Mouse (Mus musculus): Measurements from ENCODE around the gene Cldn7.
A peak's percentile ranks its signal among the peaks of the same experiment; 100 is the strongest.
"Not testable (repeated sequence)": the region's sequence is repeated elsewhere in the genome, so short reads cannot be mapped to it uniquely, and the experiment has no call there.

Cldn7 gene

DNA sequence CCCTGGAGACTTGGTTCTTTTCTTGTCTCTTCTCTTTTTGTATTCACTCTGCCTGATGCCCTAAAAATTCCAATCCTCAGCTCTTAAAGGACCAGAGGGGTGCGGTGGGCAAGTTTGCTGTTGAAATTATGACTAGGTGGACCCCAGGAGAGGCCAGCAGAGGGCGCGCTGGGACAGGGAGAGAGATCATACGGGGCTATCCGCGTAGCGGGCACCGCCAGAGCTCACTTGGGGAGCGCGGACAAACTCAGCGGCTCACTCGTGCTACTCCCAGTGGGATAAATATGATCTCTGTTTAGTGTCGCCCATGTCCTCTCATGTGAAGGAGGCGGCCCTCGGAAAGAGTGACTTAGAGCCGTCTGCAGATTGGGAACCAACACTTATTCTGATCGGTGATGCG lies 30.4 kb upstream of the Cldn7 start:
- DNase-seq (ENCODE audit: low spot score), result no peak

DNA sequence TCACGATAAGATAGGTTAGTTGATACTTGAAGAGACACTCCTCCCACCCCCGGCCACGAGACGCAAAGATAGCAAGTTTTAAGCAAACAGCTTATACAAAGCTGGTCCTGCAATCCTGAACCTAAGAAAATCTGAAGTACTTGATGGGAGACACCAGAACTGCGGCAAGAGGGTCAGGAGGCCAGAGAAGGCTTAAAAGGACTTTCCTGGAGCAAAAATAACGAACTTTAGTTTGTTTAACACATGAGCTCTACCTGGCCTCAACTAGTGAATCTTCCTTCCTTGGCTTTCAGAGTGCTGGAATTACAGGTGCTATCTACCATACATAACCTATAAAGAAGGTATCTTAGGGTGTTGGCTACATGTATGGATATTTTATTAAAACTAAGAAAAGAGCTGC lies 29.9 kb upstream of the Cldn7 start:
- DNase-seq (ENCODE audit: low spot score), result no peak

DNA sequence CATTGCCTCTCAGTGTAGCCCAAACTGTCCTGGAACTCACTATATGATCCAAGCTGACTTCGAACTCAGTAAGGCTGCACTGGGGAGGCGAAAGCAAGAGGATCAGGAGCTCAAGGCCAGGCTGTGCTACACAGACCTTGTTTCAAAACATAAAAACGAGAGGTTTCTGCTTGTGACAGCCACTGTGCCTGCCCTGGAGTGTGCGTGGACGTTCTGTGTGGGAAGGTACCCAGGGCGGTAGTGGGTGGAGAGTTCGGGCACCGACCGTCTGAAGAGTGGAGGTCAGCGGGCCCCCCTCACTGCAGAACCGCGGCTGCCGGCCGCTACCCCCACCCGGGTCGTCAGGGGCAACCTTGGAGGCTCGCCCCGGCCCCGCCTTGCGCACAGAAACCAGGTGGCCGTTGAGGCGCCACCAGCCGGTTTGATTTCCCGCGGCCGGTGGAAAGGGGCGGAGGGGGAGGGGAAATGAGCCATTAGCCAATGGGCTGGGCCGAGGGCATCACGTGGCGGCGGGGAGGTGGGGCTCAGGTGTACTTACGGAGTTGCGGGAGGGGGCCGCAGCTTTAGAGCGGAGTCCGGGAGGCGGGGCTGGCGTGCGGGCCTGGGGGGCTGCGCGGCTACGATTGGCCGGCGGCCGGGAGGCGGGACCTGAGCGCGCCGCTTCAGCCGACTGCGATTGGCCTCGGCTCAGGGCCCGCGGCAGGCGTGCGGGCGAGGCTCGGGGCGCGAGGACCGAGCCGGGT lies 29.3 kb upstream of the Cldn7 start, which contains the start of gene Ybx2:
TSS of gene Ybx2 (plus strand) at position 660 of the 743 bp plus-strand sequence.
- peak; percentile 73 for DNase-seq (ENCODE audit: low spot score)

DNA sequence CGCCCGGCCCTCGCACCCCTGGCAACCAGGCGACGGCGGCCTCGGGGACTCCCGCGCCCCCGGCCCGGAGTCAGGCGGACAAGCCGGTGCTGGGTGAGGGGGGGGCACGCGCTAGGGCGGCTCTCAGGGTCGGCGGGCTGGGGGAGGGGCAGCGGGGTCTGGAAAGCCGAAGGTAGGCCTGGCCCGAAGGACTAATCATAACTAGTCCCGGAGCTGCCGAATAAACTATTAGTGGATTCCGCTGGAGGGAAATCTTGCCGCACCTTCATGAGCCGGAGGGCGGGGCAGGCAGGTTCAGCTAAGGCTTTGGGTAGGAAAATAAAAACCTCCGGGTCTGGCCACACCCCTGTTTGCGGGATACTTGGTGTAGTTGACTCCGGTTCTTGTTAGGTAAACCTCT lies 28.4 kb upstream of the Cldn7 start:
- DNase-seq (ENCODE audit: low spot score), result no peak

DNA sequence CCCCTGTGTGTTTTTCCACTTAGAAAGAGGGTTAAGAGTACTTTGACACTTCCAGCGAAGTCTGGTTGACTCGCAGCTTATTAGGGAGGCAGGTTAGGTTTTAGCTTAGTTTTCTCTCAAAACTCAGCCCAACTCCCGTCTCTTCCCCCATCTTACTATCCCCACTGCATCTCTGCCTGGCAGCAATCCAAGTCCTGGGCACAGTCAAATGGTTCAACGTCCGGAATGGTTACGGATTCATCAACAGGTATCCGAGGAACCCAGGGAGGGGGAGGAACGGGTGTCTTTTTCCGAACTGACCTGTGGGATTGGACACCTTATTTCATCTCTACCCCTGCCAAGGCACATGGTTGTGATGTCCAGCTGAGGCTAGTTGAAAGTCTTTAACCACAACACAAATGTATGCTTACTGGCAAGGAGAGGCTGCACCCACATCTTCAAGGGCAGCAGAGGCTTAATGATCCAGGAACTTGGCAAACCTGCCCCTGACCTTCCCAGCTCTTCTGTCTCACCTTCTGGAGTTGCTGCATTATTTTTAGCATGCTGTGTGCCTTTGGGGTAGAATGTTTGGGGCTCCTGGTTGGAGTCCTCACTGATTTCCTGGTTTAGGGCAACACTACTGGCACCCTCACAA lies 27.7 kb upstream of the Cldn7 start:
- no peak for DNase-seq (ENCODE audit: low spot score)

DNA sequence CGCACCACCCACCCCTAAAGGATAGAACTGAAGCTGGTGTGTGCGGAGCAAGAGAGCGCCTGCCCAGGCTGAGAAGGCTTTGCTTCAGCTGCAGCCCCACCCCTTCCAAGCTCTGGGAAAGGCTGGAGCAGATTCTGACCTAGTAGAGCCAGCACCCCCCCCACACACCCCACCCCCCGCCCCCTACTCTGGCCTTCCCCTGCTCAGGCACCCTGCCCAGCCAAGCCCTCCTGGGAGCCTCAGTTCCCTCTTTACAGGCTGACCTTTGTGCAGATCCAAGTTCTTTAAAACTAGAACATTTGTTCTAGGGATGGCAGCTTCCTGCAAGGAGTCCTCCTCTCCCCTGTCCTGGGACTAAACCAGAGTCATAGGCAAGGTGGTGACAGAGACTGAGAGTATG lies 27.2 kb upstream of the Cldn7 start:
- no peak for DNase-seq (ENCODE audit: low spot score)

DNA sequence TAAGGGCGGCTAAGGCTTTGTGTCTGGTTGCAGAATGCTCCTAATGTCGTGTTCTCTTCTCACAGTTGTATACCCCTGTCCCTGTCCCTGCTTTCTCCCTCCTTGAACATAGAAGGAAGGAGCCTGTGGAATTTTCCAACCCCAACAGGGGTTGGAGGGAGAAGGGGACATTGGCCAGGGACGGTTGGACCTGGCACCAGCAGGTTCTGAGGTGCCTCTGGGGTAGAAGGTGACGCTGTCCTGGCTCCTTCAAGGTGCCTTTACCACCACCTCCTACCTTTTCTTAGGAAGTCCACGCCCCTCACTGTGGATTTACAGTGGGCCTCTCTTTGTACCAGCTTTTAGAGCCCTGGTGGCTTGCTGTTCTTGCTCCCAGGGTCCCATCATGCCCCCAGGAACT lies 26.7 kb upstream of the Cldn7 start:
- DNase-seq (ENCODE audit: low spot score), result no peak

DNA sequence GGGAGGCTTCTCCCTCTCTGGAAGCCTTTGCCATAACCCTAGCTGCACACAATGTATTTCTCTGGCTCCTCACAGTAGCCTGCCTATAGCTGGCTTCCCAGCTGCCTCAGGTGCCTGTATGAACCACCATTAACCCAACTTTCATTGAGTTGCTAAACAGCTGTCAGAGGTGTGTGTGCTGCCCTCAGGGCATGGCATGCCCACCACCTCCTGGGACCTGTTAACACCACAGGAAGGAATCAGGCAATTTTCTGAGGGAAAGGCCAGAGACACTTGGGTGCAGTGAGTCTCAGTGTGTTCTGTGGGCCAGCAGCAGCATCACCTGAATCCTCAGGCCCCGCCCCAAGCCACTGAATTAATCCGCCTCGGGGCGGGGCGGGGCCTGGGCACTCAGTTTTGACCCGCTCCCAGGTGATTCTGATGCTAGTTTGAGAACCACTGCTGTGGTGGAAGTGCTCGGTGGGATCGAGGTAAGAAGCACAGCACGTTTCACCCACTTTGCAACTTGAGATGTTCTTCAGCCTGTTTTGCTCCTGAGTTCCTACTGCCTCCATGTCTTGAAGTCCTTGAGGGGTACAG lies 26.1 kb upstream of the Cldn7 start:
- no peak for DNase-seq (ENCODE audit: low spot score)

DNA sequence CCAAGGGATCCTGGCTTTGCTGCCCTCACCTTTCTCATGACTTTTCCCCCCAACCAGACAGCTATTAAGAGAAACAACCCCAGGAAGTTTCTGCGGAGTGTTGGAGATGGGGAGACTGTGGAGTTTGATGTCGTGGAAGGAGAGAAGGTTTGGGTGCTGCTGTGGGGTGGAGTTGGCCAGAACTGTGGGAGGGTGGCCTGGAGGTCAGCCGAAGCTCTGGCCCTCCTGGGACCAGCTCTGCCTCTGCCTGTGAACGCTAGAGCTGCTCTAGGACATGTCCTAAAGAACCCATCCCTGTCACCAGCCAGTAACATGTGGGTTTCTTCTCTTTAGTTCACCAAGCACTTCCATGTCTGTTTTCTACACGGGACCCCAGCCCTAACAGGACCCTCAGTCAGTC lies 25.4 kb upstream of the Cldn7 start:
- DNase-seq (ENCODE audit: low spot score), result no peak

DNA sequence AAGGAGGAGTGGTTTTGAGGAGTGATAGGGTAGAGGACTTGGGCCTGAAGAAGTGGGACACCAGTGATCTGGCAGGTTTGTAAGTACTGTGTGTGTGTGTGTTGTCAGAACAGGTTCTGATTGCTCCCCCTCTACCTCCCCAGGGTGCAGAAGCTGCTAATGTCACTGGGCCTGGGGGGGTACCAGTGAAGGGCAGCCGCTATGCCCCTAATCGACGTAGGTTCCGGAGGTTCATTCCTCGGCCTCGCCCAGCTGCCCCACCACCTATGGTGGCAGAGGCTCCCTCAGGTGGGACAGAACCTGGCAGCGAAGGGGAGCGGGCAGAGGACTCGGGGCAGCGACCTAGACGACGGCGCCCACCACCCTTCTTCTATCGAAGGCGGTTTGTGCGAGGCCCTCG lies 24.8 kb upstream of the Cldn7 start:
- DNase-seq (ENCODE audit: low spot score), result no peak

DNA sequence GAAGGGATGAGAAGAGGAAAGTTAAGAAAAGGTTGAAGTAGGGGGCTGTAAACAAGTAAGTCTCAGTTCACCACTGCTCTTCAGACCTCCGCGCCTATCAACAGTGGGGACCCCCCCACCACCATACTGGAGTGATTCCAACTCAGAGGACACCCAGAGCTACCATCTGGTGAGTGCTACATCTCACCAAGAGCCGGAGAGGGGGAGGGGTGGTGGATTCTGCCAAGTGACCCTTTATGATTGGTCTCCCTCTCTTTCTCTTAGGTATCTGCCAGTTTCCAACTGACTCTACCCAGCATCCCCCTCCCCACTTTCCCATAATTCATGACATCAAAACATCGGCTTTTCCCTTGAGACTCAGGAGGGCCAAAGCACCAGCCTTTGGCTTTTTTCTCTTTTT lies 23.6 kb upstream of the Cldn7 start:
- DNase-seq (ENCODE audit: low spot score), result no peak

DNA sequence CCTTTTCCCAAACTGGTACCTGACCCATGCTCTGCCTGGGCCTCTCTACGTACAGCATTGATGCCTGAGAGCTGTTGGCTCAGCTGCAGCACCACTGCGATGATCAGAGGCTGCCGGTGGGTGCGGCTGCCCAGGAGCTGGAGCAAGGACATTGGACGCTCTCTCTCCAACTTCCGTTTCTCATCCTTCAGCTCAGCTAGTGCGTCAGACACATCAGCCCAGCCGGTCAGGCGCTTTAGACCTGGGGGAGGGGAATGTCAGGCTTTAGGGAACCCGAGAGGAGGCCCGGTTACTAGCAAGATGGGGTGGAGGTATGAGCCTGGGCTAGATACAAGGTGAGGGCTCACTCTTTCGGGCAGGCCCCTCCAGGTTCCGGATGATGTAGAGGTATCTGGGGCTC lies 19.4 kb upstream of the Cldn7 start:
- no peak for DNase-seq (ENCODE audit: low spot score)

DNA sequence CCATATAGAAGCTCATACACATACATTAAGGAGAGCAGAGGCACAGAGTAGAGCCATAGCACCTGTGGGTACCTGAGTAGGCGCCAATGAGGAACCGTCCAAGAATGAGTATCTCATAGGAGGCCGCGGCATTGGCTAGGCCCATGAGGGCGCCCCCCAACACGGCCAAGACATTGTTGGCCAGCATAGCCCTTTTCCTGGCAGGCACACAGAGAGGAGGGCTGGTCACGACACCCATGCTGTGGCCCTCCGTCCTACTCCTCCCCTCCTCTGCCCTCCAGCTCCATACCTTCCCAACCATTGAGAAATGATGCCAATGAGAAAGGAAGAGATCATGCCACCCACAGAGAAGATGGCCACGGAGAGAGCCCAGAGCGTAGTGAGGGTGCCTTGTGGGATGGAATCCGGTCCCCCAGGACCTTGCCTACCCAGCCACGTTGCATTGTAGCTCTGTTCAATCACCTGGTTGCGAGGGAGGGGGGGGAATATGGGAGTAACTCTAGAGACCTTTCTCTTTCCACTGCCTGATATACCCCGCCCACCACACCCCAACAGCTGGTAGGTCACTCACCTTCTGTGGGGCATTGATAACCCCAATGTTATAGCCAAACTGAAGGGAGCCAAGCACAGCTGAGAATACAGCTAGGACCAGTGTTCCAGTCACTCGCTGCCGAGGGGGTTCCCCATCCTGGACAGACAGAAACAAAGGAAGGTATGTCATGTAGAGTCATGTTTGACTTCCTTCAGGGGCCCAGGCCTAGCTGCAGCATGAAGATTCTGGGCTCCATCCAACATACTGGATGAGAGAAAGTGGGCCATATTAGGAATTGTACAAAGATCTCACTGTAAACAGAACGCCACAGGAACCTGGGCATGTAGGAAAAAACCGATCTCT lies 18.3 kb upstream of the Cldn7 start:
- DNase-seq (ENCODE audit: low spot score), result no peak

DNA sequence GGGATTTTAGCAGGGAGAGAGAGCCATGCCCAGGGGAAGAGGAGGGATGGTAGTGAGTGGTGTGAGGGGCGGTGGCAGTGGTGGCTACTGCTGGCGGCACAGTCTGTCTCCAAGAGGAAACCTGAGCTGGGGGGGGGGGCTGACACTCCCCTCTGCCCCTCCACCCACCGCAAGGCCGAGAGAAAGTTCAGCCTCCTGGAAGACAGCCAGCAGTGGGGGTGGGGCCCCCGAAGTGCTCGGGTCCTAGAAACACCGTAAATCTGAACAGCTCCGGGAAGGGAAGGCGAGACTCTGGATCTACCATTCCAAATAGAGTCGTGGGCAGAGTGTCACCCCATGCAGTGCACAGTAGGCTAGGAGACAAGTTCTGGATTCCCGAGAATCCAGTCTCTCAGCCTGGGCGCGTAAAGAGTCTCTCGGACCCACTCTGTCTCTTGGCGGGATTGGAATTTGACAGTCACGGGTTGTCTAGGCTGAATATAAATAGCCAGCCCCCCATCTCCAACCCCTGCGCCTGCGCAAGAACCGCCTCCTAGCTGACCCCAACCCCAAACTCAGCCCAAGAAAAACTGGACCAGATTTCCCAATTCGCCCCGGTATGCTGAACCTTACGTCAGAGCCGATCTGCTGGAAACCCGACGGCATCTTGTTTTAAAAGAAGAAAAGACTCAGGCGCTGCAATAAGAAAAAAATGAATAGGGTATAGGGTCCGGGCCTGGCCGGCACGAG lies 17.1 kb upstream of the Cldn7 start:
- DNase-seq (ENCODE audit: low spot score), result no peak

DNA sequence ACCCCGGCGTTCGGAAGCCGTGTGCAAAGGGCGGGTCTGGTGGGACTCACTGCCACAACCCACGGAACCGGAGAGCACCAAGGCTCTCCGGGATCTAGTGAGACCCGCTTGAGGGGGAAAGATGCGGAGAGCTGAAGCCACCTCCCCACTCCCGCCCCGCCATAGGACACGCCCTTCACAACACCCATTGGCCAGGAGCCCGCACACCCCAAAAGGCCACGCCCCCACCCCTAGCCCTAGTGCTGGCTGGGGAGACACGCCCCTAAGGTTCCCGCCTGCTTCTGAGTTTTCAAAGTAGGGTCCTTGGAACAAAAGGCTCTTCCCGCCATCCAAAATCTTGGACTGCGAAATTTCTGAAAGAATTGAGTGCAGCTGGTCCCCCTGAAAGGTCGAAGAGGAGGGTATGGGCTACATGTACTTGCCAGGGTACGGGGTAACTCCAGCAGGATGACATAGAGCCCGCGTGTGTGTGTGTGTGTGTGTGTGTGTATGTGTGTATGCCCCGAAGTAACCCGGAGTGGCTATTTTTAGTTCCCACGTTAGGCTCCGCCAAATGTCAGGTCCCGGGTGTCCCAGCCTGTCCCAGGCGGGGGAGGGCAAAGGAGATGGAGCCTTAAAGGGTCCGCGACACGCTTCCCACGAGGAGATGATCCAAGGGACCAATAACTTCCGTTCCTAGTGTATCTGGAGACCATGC lies 16.4 kb upstream of the Cldn7 start, which contains the start of gene Slc2a4:
TSS of gene Slc2a4 (minus strand) at position 123 of the 697 bp plus-strand sequence.
- DNase-seq (ENCODE audit: low spot score), result no peak

DNA sequence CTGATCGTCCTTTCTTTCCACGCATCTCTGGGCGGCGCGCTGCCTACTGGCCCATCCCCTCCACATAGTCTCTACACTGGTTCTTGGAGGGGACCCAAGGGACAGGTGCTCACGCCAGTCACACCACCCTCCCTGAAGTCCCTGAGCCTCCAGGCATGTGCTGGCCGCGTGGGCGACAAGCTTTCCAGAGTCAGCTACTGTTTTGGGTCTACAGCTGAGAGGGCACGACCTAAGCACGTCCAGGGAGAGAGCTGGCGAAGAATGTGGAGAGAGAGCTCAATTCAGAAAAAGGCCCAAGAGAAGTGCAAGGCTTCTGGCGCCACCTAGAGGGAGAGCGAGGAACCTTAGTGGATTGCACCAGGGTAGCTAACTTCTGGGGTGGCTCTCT lies 15.8 kb upstream of the Cldn7 start:
- peak; percentile 58 for DNase-seq (ENCODE audit: low spot score)

DNA sequence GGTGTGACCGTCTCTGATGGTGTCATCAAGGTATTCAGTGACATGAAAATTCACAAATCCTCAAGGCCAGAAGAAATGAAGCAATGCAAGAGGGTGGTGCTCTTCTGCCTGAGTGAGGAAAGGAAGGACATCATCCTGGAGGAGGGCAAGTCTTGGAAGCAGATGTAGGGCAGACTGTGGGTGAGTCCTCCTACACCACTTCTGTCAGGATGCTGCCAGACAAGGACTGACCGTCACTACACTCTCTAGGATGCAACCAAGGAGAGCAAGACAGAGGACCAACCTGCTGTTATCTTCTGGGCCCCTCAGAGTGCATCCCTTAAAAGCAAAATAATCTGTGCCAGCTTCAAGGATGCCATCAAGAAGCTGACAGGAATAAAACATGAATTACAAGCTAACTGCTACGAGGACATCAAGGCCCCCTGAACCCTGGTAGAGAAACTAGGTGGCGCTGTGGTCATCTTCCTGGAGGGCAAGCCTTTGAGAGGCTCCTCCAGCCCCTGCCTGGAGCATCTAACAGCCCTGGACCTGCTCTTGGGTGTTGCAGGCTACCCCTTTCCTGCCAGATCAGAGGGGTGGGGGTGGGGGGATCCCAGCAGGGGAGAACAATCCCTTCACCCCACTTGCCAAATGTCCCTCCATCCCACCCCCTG lies 13.6 kb upstream of the Cldn7 start:
- DNase-seq (ENCODE audit: low spot score), result no peak

DNA sequence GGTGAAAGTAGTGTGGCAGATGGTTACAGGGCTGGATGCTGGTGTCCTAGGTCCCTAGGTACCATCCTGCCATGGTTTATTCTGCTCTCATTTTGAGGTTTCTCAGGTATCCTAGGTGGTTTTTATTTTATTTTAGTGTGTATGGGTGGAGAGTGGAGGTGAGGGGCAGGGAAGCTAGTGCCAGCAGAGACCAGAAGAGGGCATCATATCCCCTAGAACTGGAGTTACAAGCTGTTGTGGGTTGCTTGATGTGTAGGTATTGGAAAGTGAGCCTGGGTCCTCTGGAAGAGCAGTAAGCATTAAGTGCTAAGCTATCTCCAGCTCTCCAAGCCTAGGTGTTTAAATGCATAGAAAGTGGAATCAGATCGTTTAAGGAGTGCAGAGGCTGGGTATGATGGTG lies 12.3 kb upstream of the Cldn7 start:
- DNase-seq (ENCODE audit: low spot score), result no peak

DNA sequence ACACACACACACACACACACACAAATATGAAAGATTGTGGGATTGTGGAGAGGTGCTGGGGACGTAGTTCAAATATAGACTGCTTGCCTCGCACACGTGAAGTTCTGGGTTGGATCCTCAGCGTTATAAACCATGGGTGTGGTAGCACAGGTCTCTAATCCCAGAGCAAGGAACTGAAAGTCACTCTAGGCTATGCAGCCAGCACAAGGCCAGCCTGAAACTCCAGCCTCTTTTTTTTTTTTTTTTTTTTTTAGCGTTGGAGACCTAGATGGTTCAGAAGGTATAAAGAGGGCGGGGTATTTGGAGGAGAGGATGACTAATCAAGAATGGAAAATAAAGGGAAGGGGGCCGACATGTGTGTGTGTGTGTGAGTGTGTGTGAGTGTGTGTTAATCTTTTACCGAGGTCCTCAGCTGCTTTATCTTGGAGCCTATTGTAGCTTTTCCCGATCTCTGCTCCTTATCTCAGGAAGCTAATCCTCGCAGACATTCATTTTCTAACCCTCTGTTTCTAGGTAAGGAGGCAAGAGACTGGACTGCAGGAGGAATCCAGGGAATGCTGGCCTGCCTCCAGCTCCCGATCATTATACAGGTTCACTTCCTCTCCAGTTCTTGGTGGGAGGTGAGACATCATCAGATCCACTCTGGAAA lies 11.2 kb upstream of the Cldn7 start:
- no peak for DNase-seq (ENCODE audit: low spot score)

DNA sequence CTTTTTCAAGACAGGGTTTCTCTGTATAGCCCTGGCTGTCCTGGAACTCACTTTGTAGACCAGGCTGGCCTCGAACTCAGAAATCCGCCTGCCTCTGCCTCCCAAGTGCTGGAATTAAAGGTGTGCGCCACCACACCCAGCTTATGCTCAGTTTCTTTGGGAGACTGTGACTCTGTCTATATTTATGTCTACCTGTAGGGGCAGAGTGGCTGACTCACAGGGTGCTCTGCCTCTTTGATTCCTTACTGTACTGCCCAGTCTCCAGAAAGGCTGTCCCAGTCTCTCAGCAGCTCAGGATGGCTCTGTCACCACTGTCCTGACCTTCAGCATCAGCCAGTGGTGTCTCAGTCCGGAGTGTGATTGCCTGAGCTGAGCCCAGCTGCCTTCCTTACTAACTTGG lies 9.0 kb upstream of the Cldn7 start:
- DNase-seq (ENCODE audit: low spot score), result not testable (repeated sequence)
